Mouse (Mus musculus) MEL (cell line): Measurements from ENCODE around the gene Hoxb1.

Experiments used
- CTCF ChIP-seq, 3 experiments: IDR thresholded peaks in 2 of 3; conservative IDR thresholded peaks in 1 of 3; 2 replicates each; pipeline ENCODE4 v1.5.1; 2011 to 2012; ENCODE audit warnings: low read length in 3 of 3, low read depth in 2 of 3, mild to moderate bottlenecking in 2 of 3, improper control_type of control experiment in 1 of 3, inconsistent platforms in 1 of 3, mixed read lengths in 1 of 3, moderate library complexity in 1 of 3; ENCODE audit not compliant: control insufficient read depth in 1 of 3, insufficient read depth in 1 of 3, poor library complexity in 1 of 3, severe bottlenecking in 1 of 3
- ZMIZ1 ChIP-seq: IDR thresholded peaks from 2 replicates; pipeline ENCODE4 v1.6.1; 2012; ENCODE audit warnings: low read depth, mild to moderate bottlenecking, inconsistent platforms, low read length, improper control_type of control experiment, moderate library complexity

DNA sequence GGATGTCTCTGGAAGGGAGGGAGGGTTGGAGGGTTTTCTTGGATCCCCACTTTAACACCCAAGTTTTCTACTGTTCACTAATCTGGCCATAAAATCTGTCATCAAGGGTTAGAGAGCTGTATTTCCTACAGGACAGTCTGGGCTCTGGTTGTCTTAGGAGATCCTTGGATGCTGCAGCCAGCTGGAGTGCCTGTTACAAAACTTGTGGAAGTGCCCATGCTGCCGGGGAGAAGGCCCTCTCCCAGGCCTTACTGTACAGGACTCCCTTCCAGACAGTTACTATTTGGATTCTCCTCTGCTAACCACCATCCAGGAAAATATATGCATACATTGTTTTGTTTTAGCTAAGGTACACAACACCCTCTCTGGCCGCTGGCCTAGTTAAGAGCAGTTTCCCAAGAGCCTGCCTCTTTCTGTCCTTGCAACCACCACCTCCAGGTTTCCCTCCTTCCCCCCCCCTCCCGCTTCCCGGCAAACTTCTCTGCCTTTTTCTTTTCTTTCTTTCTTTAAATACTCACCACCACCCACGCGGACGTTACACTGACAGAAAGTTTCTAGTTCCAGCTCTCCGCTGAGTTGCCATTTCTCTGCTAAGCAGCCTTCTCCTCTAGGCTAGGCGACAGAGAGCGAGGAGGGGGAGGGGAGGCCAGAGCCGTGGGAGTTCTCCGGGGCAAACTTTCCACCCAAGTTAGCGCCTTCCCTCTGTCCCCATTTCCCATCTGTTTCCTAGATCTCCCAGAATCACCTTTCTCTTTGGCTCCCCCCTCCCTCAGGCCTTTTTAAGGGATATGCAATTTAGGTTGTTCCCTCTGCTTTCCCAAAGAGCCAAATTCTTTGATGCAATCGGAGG is 15.8 kb upstream of the Hoxb1 start:
- no peak for TF ChIP-seq ZMIZ1
- no peak for TF ChIP-seq CTCF (IDR thresholded peaks at IDR 0.05 in 2 of 3, conservative IDR thresholded peaks at IDR 0.05 in 1 of 3; ENCODE audit: control insufficient read depth in 1 of 3, insufficient read depth in 1 of 3, low read depth in 2 of 3, low read length in 3 of 3, poor library complexity in 1 of 3, severe bottlenecking in 1 of 3)
